Mouse (Mus musculus) ES-E14 (cell line): ENCODE measurements around the gene Calm1.

Source experiments
- MAFK ChIP-seq: IDR thresholded peaks from 2 replicates; pipeline ENCODE4 v1.6.1; 2014; ENCODE audit warnings: mild to moderate bottlenecking, low read depth, low read length, inconsistent platforms; ENCODE audit not compliant: insufficient read depth
- ZNF384 ChIP-seq: IDR thresholded peaks from 2 replicates; pipeline ENCODE4 v1.6.1; 2012; ENCODE audit warnings: low read depth, low read length, inconsistent platforms

DNA sequence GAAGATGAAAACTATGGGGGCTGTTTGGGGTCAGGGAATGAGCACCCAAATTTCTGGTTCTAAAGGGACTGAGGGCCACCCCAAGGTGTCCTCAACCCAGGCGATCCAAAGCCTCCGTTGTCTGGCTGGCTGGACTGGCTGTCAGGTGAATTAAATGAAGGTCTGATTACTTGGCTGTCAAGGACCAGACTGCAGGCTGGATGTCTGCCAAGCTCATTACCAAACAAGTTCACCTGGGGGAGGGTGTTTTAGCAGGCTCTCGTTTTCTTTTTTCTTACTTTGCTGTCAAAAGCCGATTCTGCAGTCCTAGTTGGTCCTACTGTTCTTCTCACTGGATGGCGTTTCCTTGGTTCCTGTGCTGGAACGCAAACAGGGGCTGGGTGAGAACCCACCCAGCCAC lies 40.6 kb downstream of the Calm1 start:
- no peak for TF ChIP-seq ZNF384
- no peak for TF ChIP-seq MAFK
